Mouse (Mus musculus) liver, adult 2 months (tissue): ENCODE results near the gene Tprgl. TPM values are rescaled to one million over a fixed set of nuclear protein-coding genes. Genes with fewer than 3 reads are reported as not detected.

ENCODE experiments used
- DNase-seq: peaks from one replicate; pipeline ENCODE4 v3.0.0-alpha.2; 2011; ENCODE audit warnings: low read depth, low spot score; ENCODE audit errors: extremely low read depth
- H3K27ac ChIP-seq: fragments of 200-500 bp; replicated peaks from 2 replicates; pipeline ENCODE4 v1.5.1; 2012; ENCODE audit warnings: low read depth, mild to moderate bottlenecking, control low read depth, inconsistent platforms, low read length; ENCODE audit not compliant: insufficient read depth
- H3K27me3 ChIP-seq: fragments of 200-500 bp; 2 replicates; pipeline ENCODE4 v1.6.1; 2012; ENCODE audit warnings: mild to moderate bottlenecking, moderate library complexity, low read length, inconsistent platforms; ENCODE audit not compliant: control insufficient read depth, insufficient read depth
- H3K36me3 ChIP-seq: fragments of 200-500 bp; 2 replicates; pipeline ENCODE4 v1.6.1; 2012; ENCODE audit warnings: low read length, inconsistent platforms; ENCODE audit not compliant: control insufficient read depth, insufficient read depth
- H3K4me1 ChIP-seq: fragments of 200-500 bp; 2 replicates; pipeline ENCODE4 v1.6.1; 2011; ENCODE audit warnings: low read length; ENCODE audit not compliant: control insufficient read depth, insufficient read depth
- H3K4me3 ChIP-seq: fragments of 200-500 bp; 2 replicates; pipeline ENCODE4 v1.5.1; 2011; ENCODE audit warnings: low read depth, mild to moderate bottlenecking, control low read depth, low read length, moderate library complexity; ENCODE audit not compliant: insufficient read depth
- H3K79me2 ChIP-seq: fragments of 200-500 bp; 2 replicates; pipeline ENCODE4 v1.6.1; 2012; ENCODE audit warnings: inconsistent platforms, mild to moderate bottlenecking, low read length, moderate library complexity; ENCODE audit not compliant: control insufficient read depth, insufficient read depth
- H3K9ac ChIP-seq: fragments of 200-500 bp; 2 replicates; pipeline ENCODE4 v1.6.1; 2012; ENCODE audit warnings: low read depth, mild to moderate bottlenecking, control low read depth, inconsistent platforms, low read length
- CTCF ChIP-seq: fragments of 200-500 bp; IDR thresholded peaks from 2 replicates; pipeline ENCODE4 v1.5.1; 2011; ENCODE audit warnings: low read depth, low read length, control low read depth
- POLR2A ChIP-seq: fragments of 200-500 bp; IDR thresholded peaks from 2 replicates; pipeline ENCODE4 v1.6.1; 2011; ENCODE audit warnings: low read length, control low read depth; ENCODE audit not compliant: insufficient read depth; ENCODE audit errors: extremely low read depth
- WGBS: fragments of 180-500 bp; shearing (Covaris S2); methylation state at CpG from one replicate; pipeline ENCODE4 v1.1.7; 2018; 5-methylcytosine and 5-hydroxymethylcytosine counted together
- polyA plus RNA-seq: library from polyadenylated mRNA; depleted of rRNA; stranded (reverse); fragments of >200 nt; gene quantifications from 2 replicates; pipeline ENCODE4 v1.2.3, GENCODE M21; 2012
- total RNA-seq: library from RNA; depleted of rRNA; stranded (reverse); fragments of >200 nt; gene quantifications from 2 replicates; pipeline ENCODE4 v1.2.3, GENCODE M21; 2014

Gene Tprgl
- total and polyA plus RNA-seq, 2 experiments, result 50.9 to 78.7 TPM

GRCm38 (mm10) chr4:154122374-154122773 is 38.1 kb downstream of the Tprgl start:
- Histone ChIP-seq H3K36me3 (no peaks in the 10 kb centered on the region), H3K9ac (no peak overlapping the region), H3K27me3 (no peaks in the 10 kb centered on the region), H3K4me1 (no peaks in the 10 kb centered on the region), H3K4me3 (no peak overlapping the region), H3K27ac (no peak overlapping the region), H3K79me2 (no peaks in the 10 kb centered on the region)
- no peak for DNase-seq
- WGBS, result 82% methylated on average over 7 of the region's 7 CpGs
- TF ChIP-seq POLR2A (no peak), CTCF (no peak)

GRCm38 (mm10) chr4:154121800-154122199 is 38.7 kb downstream of the Tprgl start:
- no peak for TF ChIP-seq POLR2A
- no peak for TF ChIP-seq CTCF
- H3K9ac ChIP-seq, result no peak overlapping the region
- 87% methylated on average over 11 of the region's 11 CpGs for WGBS
- no peaks in the 10 kb centered on the region for H3K79me2 ChIP-seq
- H3K4me3 ChIP-seq, result no peak overlapping the region
- no peak overlapping the region for H3K27ac ChIP-seq
- no peak for DNase-seq
- H3K4me1 ChIP-seq, result no peaks in the 10 kb centered on the region
- H3K27me3 ChIP-seq, result no peaks in the 10 kb centered on the region
- H3K36me3 ChIP-seq, result no peaks in the 10 kb centered on the region

- Histone ChIP-seq H3K4me1 (no peaks in the 10 kb centered on the region), H3K9ac (no peak overlapping the region), H3K4me3 (no peak overlapping the region), H3K36me3 (no peaks in the 10 kb centered on the region), H3K27ac (no peak overlapping the region), H3K79me2 (no peaks in the 10 kb centered on the region), H3K27me3 (no peaks in the 10 kb centered on the region)
- DNase-seq, result no peak
- TF ChIP-seq POLR2A (no peak), CTCF (no peak)
- 67% methylated on average over 9 of the region's 9 CpGs for WGBS
Measured at GRCm38 (mm10) chr4:154119208-154119607, 41.3 kb downstream of the Tprgl start.

- Histone ChIP-seq H3K27ac (no peak overlapping the region), H3K36me3 (no peaks in the 10 kb centered on the region), H3K4me3 (no peak overlapping the region), H3K9ac (no peak overlapping the region), H3K27me3 (no peaks in the 10 kb centered on the region), H3K4me1 (no peaks in the 10 kb centered on the region), H3K79me2 (no peaks in the 10 kb centered on the region)
- DNase-seq, result peak; percentile 12
- TF ChIP-seq CTCF (no peak), POLR2A (no peak)
- 31% methylated on average over 9 of the region's 9 CpGs for WGBS
Measured at GRCm38 (mm10) chr4:154118782-154119181, 41.7 kb downstream of the Tprgl start.

DNA sequence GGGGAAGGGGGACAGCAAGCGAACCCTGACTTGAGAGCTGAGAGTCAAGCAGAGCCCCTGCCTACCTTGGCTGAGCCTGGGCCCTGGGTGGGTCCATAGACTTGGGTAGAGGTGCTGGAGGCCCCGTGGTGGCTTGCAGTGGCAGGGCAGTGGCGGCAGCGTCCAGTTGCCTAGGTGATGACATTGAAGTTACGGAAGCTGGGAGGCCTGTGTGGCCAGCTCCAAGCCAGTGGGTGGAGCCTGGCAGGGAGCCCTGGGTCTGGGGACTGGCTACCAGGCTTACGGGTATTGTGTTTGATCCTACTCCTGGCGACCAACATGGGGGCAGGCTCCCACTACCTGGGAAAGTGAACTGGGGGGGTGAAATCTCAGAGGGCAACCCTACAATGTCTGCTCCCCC is 44.0 kb downstream of the Tprgl start:
- TF ChIP-seq POLR2A (no peak), CTCF (no peak)
- H3K4me3 ChIP-seq, result no peak overlapping the region
- no peaks in the 10 kb centered on the region for H3K4me1 ChIP-seq
- WGBS, result 61% methylated on average over 7 of the region's 7 CpGs
- no peak overlapping the region for H3K9ac ChIP-seq
- no peak for DNase-seq
- H3K36me3 ChIP-seq, result no peaks in the 10 kb centered on the region
- no peak overlapping the region for H3K27ac ChIP-seq
- H3K79me2 ChIP-seq, result no peaks in the 10 kb centered on the region
- H3K27me3 ChIP-seq, result no peaks in the 10 kb centered on the region

DNA sequence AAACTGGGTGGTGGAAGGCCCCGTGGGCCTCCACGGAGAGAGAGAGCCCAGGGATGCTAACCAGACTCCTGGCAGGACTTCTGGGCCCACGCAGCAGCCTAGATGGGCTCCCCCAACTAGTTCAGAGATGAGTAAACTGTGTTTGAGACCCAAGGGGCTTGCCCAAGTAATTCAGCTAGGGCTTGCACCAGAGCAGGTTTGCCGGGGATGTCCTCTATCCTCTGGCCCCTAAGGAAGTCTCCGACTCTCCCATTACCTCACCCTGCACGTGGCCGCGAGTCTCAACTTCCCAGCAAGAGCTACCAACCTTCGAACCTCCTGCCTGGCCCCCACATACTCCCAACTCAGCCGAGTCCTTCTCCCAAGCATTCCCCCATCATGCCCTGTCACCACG is 50.6 kb downstream of the Tprgl start:
- DNase-seq, result no peak
- no peak for TF ChIP-seq CTCF
- H3K79me2 ChIP-seq, result no peaks in the 10 kb centered on the region
- no peak overlapping the region for H3K4me3 ChIP-seq
- 73% methylated on average over 11 of the region's 11 CpGs for WGBS
- no peaks in the 10 kb centered on the region for H3K4me1 ChIP-seq
- no peak overlapping the region for H3K27ac ChIP-seq
- no peaks in the 10 kb centered on the region for H3K36me3 ChIP-seq
- H3K9ac ChIP-seq, result no peak overlapping the region
- H3K27me3 ChIP-seq, result peaks cover 2% of the 10 kb centered on the region; the same call in 1 of the 2 replicates
